Mouse (Mus musculus): ENCODE measurements around the gene Elmsan1.

Gene Elmsan1

DNA sequence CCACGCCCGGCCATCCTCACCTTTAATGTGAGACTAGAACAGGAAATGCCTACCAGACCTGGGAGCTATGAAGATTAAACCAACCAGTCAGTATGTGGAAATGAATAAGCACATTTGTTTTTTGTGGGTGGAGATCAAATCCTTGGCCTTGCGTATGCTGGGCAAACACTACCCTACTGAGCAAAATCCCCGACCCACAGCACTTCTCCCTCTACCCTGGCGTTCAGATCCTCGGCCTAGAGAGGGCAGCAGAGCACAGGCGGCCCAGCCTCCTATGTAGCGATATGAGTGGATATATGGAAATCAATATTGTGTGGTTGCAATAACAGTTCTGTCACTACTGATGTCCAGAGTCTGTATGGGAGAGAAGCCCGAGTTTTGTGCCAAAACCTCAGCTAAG lies 55.5 kb downstream of the Elmsan1 start:
- peak; percentile 79 for DNase-seq (ENCODE audit: low read depth, low spot score)
- no peaks in the 10 kb centered on the region for H3K27me3 ChIP-seq (ENCODE audit: control insufficient read depth, insufficient read depth, low read length, poor library complexity, severe bottlenecking)
- peaks cover 33% of the 10 kb centered on the region for H3K36me3 ChIP-seq (ENCODE audit: control insufficient read depth, insufficient read depth, low read length, poor library complexity, severe bottlenecking)

DNA sequence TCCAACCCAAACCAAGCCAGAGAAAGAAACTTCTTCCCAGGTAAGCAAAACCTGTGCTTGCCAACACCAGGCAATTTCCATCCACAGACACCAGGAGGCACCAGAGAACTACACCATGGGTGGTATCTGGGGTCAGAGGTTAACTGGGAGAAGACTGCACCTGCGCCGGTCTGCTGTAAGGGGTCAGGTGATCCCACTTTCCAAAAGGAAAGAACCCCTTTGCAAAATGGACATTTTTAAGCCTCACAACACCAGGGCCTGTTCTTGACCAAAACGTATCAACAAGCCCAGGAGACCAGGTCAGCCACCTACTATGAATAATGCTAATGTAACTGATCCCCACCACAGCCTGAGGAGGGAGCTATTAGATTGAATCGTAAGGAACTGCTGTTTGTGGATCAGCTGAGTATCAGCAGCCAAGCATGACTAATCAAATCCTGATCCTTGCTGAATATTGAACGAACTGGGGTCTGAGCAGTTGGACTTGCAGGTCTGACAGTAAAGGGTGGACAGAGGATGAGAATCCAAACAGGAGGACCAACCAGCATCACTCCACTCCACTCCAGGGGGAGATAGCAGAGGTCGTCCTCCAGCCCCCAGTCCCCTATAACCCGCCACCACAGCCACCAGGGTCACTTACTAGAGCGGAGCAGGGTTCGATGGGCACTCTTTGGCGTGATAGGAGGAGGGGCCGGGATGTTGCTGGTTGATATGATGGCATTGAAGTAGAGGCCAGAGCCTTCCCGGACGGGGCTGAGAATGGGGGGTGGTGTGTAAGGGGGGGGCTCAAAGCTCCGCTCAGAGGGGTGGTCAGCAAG lies 56.9 kb downstream of the Elmsan1 start:
- DNase-seq (ENCODE audit: low read depth, low spot score), result peak; percentile 69

DNA sequence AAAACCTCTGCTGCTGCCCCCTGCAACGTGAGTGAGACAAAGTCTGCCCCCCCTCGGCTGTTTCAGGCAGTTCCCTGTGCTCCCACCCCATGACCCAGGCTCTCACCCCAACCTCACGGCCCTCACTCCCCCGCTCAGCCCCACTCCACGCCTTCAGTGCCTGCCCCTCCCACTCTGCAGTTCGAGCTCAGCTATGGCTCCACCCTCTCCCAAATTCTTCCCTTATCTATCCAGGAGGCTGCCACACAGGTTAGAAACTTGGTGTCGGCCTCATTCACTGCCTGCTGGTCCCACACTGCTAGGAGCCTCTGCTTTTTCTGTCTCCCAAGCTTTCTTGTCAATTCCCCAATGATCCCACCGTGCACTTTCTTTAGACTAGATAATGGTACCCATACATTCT lies 57.6 kb downstream of the Elmsan1 start:
- Histone ChIP-seq H3K27me3 (ENCODE audit: control insufficient read depth, insufficient read depth, low read length, poor library complexity, severe bottlenecking) (no peaks in the 10 kb centered on the region), H3K36me3 (ENCODE audit: control insufficient read depth, insufficient read depth, low read length, poor library complexity, severe bottlenecking) (peaks cover 35% of the 10 kb centered on the region)
- no peak for DNase-seq (ENCODE audit: low read depth, low spot score)

More for the DNA sequence above, 56.9 kb downstream of the Elmsan1 start:
- Histone ChIP-seq H3K36me3 (ENCODE audit: control insufficient read depth, insufficient read depth, low read length, poor library complexity, severe bottlenecking) (peaks cover 35% of the 10 kb centered on the region), H3K27me3 (ENCODE audit: control insufficient read depth, insufficient read depth, low read length, poor library complexity, severe bottlenecking) (no peaks in the 10 kb centered on the region)

DNA sequence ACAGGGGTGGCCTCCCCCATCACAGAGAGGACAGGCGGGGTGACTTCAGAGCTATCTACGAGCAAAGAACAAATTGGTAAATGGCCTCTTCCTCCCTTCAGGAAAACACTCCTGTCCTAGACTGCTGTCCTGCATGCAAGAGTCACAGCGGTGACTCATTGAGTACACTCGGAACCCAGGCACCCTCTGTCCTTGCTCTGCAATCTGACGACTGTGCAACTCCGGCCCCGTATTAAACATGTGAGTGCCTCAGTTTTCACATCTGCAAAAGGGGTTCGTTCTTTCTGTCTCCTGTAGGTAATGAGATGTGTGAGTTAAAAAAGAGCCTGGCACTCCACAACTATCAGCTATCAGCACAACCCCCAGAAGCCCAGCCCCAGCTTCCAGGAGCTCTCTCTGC lies 58.2 kb downstream of the Elmsan1 start:
- Histone ChIP-seq H3K36me3 (ENCODE audit: control insufficient read depth, insufficient read depth, low read length, poor library complexity, severe bottlenecking) (peaks cover 35% of the 10 kb centered on the region), H3K27me3 (ENCODE audit: control insufficient read depth, insufficient read depth, low read length, poor library complexity, severe bottlenecking) (no peaks in the 10 kb centered on the region)
- no peak for DNase-seq (ENCODE audit: low read depth, low spot score)

DNA sequence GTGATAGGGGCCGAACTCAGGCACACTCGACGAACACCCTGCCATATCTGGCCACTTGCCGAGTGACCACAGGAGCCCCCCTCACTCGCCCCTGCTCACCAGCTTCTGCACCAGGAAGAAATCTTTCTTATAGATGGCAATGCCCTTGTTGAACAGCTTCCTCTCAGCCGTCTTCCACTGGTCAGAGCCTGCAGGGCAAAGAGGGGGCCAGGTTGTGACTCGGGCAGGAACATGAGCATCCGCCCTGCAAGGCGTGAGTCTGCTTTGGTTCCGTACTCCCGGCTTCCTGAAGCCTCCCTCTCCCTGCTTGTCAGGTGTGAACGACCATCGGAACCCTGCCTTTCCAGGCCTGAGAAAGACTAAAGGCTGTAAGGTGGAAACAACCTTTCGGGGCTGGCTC lies 60.5 kb downstream of the Elmsan1 start:
- peaks cover 33% of the 10 kb centered on the region for H3K36me3 ChIP-seq (ENCODE audit: control insufficient read depth, insufficient read depth, low read length, poor library complexity, severe bottlenecking)
- no peak for DNase-seq (ENCODE audit: low read depth, low spot score)
- H3K27me3 ChIP-seq (ENCODE audit: control insufficient read depth, insufficient read depth, low read length, poor library complexity, severe bottlenecking), result no peaks in the 10 kb centered on the region

DNA sequence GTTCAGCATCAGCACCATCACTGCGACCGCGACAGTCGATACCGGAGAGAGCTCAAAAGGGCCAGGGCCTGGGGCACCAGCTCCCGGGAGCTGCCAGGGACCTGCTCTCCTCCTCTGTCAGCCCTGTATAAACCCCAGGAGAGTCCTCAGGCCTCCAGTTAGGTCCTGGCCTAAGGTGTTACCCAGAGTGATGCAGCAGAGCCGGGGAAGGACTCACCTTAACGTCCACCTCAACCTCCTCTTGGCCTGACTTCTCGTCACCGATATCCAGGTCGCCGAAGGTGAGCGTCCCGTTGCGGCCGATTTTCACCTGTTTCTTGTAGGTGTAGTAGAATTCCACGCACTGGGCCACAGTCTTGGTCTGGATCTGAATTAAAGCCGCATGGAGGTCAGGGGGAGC lies 62.5 kb downstream of the Elmsan1 start:
- H3K27me3 ChIP-seq (ENCODE audit: control insufficient read depth, insufficient read depth, low read length, poor library complexity, severe bottlenecking), result no peaks in the 10 kb centered on the region
- DNase-seq (ENCODE audit: low read depth, low spot score), result no peak
- H3K36me3 ChIP-seq (ENCODE audit: control insufficient read depth, insufficient read depth, low read length, poor library complexity, severe bottlenecking), result peaks cover 38% of the 10 kb centered on the region

DNA sequence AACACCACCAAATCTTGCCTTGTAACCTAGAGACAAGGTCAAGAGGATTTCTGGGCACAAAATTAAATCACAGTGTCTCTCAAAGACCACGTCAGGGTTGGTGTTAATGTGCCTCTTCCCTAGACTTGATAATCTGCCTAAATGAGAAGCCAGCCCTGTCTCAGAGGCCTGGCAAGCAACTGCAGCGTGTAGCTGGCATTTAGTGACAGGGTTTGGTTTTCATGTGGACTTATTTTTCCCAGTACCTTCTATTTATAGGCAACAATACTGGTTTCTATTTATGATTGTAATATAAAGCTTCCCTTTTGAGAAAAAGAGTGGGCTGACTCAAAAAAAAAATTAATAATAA lies 63.2 kb downstream of the Elmsan1 start:
- Histone ChIP-seq H3K36me3 (ENCODE audit: control insufficient read depth, insufficient read depth, low read length, poor library complexity, severe bottlenecking) (peaks cover 36% of the 10 kb centered on the region), H3K27me3 (ENCODE audit: control insufficient read depth, insufficient read depth, low read length, poor library complexity, severe bottlenecking) (no peaks in the 10 kb centered on the region)
- DNase-seq (ENCODE audit: low read depth, low spot score), result no peak

DNA sequence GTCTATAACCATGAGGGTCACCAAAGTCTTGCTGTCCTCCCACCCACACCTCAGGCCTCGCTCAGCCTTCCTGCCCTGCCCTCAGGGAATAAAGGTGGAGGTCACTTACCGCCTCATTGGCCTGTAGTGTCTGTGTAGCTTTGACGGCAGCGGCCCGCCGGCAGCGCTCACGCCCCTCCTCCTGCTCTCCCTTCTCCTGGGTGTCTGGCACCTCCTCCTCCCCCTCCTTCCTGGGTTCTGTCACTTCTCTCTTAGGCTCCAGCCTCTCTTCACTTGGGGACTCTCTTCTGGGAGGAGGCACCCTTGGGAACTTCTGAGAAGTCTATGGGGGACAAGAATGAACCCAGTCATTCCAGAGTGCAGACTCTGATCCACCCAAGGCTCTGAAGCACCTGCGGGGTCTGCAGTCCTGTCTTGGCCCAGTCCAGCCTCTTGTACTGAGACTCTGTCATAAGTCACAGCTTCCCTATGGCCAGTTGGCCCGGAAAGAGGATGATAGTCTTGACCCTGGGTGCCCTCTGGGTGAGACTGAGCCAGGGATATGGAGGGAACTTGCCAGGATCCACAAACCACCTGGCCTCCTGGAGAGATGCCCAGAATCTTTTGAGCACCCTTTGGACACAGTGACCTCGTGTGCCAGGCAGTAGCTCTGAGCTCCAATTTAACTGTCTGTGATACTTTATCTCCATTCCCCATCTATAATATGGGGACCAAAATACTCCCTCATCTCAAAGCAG lies 63.7 kb downstream of the Elmsan1 start:
- DNase-seq (ENCODE audit: low read depth, low spot score), result no peak
- Histone ChIP-seq H3K36me3 (ENCODE audit: control insufficient read depth, insufficient read depth, low read length, poor library complexity, severe bottlenecking) (peaks cover 31% of the 10 kb centered on the region), H3K27me3 (ENCODE audit: control insufficient read depth, insufficient read depth, low read length, poor library complexity, severe bottlenecking) (no peaks in the 10 kb centered on the region)

DNA sequence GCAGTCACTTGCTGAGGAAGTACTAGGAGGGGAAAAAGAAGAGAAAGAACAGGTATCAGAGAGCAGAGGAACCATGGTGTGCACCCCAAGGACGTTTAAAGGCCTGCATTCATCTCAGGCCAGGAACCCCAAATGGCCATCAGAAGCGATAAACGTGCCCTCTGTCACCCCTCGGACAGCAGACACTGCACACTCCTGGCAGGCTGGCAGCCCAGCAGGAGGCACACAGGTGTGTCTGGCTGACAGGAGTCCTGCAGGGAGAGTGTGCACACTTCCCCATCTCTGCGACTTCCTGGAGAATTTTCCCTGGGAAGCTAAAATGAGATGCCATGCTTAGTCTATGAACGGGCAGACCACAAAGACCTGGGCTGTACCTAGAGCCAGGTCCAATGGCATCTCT lies 65.3 kb downstream of the Elmsan1 start:
- DNase-seq (ENCODE audit: low read depth, low spot score), result no peak
- no peaks in the 10 kb centered on the region for H3K27me3 ChIP-seq (ENCODE audit: control insufficient read depth, insufficient read depth, low read length, poor library complexity, severe bottlenecking)
- H3K36me3 ChIP-seq (ENCODE audit: control insufficient read depth, insufficient read depth, low read length, poor library complexity, severe bottlenecking), result peaks cover 21% of the 10 kb centered on the region

DNA sequence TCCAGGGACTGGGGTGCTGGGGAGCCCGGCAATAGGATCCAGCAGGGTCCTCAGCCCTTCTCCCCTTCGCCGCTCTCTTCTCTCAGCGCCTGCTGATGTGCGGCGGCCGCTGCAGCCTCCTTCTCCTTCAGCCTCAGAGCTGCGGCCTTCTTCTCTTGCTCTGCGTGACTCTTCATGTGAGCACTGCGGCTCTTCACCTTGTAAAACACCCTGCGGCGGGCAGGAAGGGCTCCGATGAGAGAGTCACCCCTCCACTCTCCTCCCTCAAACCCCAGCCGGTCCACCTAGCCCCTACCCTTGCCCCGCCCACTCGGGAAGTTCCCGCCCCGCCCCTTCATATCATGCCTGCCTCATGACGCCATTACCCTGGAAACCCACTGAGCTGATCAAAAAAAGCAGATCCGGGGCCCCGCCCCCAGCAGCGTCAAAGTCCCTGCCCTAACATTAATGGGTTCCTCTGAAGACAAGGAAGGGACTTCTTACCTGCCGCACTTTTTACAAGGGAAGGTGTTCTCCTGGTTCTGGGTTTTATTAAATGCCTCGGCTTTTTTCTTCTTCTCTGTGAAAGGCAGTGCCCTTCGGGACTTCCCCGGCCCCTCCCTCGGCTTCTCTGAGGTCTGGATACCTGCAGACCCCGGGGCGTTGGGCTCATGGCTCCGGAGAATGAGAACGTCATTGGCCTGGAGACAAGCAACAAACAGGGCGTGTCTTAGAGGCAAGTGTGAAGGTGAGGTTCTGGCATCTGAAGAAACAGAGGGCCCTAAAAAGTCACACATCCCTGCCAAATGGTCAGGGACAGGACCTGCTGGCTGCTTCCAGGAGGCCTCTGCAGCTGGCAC lies 66.1 kb downstream of the Elmsan1 start:
- DNase-seq (ENCODE audit: low read depth, low spot score), result no peak
- no peaks in the 10 kb centered on the region for H3K27me3 ChIP-seq (ENCODE audit: control insufficient read depth, insufficient read depth, low read length, poor library complexity, severe bottlenecking)
- peaks cover 16% of the 10 kb centered on the region for H3K36me3 ChIP-seq (ENCODE audit: control insufficient read depth, insufficient read depth, low read length, poor library complexity, severe bottlenecking)

DNA sequence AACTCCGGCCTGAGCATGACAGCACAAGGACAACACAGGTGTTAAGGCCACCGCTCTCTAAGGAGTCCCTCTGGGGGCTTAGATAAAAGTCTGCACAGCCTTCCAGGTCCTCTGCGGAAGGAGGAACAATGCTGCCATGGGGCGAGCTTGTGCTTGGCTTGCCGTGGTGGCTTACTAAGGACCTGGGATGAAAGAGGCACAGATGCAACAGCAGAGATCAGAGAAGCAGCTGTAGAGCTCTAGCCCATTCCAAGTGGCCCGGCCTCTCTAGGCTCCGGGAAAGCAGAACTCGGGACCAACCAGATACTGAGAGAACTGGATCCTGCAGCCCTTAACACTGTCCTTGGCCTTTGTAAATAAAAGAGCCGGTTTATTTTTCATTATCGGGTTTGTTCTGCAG lies 66.8 kb downstream of the Elmsan1 start:
- no peak for DNase-seq (ENCODE audit: low read depth, low spot score)
- Histone ChIP-seq H3K36me3 (ENCODE audit: control insufficient read depth, insufficient read depth, low read length, poor library complexity, severe bottlenecking) (peaks cover 16% of the 10 kb centered on the region), H3K27me3 (ENCODE audit: control insufficient read depth, insufficient read depth, low read length, poor library complexity, severe bottlenecking) (no peaks in the 10 kb centered on the region)

DNA sequence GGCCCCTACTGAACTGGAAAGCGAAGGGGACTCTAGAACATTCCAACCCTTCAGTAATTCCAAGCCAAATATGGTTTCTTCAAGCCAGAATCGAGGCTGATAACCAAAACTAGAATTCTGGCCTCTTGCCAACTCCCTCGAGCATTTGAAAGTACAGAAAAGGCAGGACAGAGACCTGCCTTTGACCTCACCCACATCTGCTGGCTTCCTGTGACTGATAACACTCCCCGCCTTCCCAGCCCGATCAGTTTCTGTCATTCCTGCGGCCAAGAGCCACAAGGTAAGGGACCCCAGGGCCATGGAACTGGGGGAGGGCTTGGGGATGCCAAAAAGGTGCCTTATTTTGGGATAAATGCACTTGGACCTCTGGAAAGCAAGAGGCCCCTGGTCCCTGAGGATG lies 67.7 kb downstream of the Elmsan1 start:
- DNase-seq (ENCODE audit: low read depth, low spot score), result no peak

DNA sequence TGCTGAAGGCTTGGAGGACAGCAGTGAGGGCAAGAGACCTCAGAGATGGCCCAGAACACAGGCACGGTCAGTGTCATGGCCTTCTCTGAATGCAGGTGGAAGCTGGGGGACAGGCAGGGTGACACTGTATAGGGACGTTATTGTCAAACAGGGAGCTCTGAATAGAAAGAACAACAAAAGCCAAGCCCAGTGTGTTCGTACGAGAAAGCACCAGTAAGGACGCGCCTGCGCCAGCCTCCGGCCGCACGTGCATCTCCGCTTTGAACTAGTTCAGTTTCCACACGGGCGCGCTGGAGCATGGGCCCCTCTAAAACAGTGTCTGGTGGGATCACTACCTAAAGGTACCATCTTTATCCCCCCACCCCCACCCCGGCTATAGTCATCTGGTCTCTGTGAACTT lies 68.7 kb downstream of the Elmsan1 start:
- no peaks in the 10 kb centered on the region for H3K27me3 ChIP-seq (ENCODE audit: control insufficient read depth, insufficient read depth, low read length, poor library complexity, severe bottlenecking)
- H3K36me3 ChIP-seq (ENCODE audit: control insufficient read depth, insufficient read depth, low read length, poor library complexity, severe bottlenecking), result peaks cover 16% of the 10 kb centered on the region
- DNase-seq (ENCODE audit: low read depth, low spot score), result no peak

More for the DNA sequence above, 67.7 kb downstream of the Elmsan1 start:
- Histone ChIP-seq H3K36me3 (ENCODE audit: control insufficient read depth, insufficient read depth, low read length, poor library complexity, severe bottlenecking) (peaks cover 16% of the 10 kb centered on the region), H3K27me3 (ENCODE audit: control insufficient read depth, insufficient read depth, low read length, poor library complexity, severe bottlenecking) (no peaks in the 10 kb centered on the region)

DNA sequence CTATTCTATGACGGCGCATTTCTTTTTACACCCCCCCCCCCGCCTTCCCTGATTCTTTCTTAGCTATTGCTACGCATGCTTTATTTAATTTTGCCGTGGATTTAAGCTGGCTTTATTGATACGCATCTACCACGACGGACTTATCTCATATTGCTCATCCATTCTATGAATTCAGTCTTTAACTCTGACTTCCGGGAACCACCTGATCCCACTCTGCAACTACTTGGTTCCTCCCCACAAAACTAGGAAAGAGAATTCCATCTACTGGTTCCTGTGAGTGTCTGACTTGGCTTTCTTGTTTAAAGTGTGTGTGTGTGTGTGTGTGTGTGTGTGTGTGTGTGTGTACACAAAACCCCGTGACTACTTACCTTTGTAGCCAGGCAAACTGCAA lies 70.1 kb downstream of the Elmsan1 start:
- Histone ChIP-seq H3K36me3 (ENCODE audit: control insufficient read depth, insufficient read depth, low read length, poor library complexity, severe bottlenecking) (peaks cover 16% of the 10 kb centered on the region), H3K27me3 (ENCODE audit: control insufficient read depth, insufficient read depth, low read length, poor library complexity, severe bottlenecking) (no peaks in the 10 kb centered on the region)
- DNase-seq (ENCODE audit: low read depth, low spot score), result no peak

All from splenic B cell, adult 2 months (primary cell).